Mouse (Mus musculus) left cerebral cortex, adult 18-20 months (tissue): Measurements from ENCODE around the gene Chpt1. TPM values are rescaled to one million over a fixed set of nuclear protein-coding genes. Genes with fewer than 3 reads are reported as not detected.

Source experiments
- DNase-seq, 2 experiments: peaks; one replicate each; pipeline ENCODE4 v3.0.0; 2021 to 2022; ENCODE audit warnings: low spot score in 2 of 2, mixed read lengths in 1 of 2
- total RNA-seq, 2 experiments: library from RNA; stranded (reverse); gene quantifications; 2 replicates each; pipeline ENCODE4 v1.2.3; 2021

The Chpt1 gene
- total RNA-seq, 2 experiments from 2014 or later: 37.1 to 39.7 TPM

DNA sequence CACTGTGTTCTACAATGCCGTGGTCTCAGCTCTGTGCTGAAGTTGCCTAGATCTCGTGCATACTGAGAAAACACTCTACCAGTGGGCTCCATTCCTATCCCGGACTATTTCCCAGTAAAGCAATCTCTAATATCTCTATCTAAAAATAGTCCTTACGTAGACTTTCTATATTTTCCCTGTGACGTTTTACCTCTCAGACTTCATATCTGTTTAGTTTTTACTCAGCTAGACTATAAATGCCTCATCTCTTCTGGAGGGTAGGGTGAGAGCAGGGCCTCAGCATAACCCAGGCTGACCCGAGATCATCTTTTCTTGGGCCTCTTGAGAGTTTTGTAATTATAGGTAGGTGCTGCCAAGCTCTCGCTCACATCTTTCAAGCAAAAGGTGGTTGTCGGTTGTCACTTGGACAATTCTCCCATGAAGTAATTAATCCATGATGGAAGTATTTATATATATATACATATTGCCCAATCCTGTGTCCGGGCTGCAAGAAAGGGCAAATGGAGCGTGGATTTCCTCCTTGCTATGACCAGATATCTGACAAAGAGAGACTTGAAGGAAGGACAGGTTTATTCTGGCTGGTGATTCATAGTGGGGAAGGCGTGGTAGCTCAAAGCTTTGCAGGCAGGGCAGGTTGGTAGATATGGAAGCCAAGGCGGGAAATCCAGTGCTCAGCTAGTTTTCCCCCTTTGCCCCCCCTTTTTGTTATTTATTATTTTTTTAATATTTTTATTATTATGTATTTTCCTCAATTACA, 95.8 kb downstream of the Chpt1 start:
- no peak for DNase-seq

DNA sequence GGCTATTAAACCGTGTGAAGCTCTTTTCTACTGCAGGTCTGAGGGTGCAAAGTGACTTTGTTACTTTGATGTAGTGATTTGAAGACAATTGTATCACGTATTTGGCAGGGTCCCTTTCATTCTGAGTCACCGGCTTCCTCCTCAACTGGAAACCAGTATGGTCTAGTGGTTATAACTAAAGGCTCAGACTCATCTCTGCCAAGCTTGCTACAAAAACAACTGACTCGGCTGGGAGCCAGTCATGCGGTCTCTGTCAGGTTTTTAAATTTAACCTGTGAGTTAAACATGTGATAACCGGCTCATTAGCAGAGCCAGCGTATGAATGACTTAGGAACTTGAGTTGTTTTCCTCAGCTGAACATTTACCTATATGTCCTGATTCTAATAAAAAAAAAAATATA, 98.1 kb downstream of the Chpt1 start:
- peak in 1 of 2 experiments; percentile 12 for DNase-seq

DNA sequence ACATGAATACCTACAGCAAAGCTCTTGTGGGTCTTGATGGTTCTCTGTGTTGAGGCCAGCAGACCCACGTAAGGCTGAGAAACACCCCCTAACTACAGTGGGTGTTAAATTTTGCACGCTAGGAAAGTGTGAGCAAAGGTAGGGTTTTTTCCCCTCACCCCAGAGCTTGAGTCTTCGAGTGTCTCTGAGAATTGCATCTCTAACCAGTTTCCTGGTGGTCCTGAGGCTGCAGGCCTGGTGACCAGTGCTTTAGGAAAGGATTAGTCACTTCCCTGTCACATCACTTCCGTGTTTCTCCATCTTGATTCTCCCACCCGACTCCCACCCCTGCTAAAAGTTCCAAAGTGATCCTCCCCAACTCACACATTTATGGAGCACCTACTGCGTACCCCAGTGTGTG, 99.7 kb downstream of the Chpt1 start:
- no peak for DNase-seq

DNA sequence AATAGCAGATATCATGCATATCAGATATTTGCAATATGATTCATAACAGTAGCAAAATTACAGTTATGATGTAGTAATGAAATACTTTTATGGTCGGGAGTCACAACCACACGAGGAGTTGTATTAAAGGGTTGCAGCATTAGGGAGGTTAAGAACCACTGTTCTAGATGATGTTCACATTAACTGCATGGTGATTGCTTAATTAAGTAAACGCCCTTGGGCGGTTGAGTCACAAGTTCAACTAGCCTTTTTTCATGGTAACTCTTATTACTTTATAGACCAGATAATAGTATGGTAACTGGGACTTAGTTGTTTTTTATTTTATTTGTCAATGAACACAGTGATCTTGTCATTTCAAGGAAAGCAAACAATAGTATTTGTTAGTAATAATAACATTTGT, 100.9 kb downstream of the Chpt1 start:
- no peak for DNase-seq

Other genes starting within 250 kb of the Chpt1 start
- gene Dram1, start 125.0 kb downstream of the Chpt1 start, total RNA-seq: 1 to 10 TPM; 1.6 TPM
- gene Gnptab, start 124.9 kb downstream of the Chpt1 start, total RNA-seq: 10 to 100 TPM; 67.8 to 71.8 TPM
- gene Sycp3, start 44.5 kb downstream of the Chpt1 start, total RNA-seq: under 1 TPM; 0.58 to 0.70 TPM
- gene Mybpc1, start 101.1 kb upstream of the Chpt1 start, total RNA-seq: 1 to 10 TPM; 5.5 to 5.6 TPM
- not detected for gene Spic, start 180.9 kb upstream of the Chpt1 start, total RNA-seq
- gene Arl1, start 226.8 kb upstream of the Chpt1 start, total RNA-seq: 100 to 1,000 TPM; 143 to 144 TPM